Mouse (Mus musculus) spleen, adult 2 months (tissue): ENCODE results near the gene Rnf187.

Source experiments
- CTCF ChIP-seq: fragments of 200-500 bp; IDR thresholded peaks from 2 replicates; pipeline ENCODE4 v1.5.1; 2011; ENCODE audit warnings: mild to moderate bottlenecking, inconsistent platforms; ENCODE audit not compliant: insufficient read depth, insufficient read length, insufficient replicate concordance; ENCODE audit errors: extremely low read depth
- POLR2A ChIP-seq: fragments of 200-500 bp; IDR thresholded peaks from 2 replicates; pipeline ENCODE4 v1.6.1; 2011; ENCODE audit warnings: low read depth, low read length, inconsistent platforms

GRCm38 (mm10) chr11:58947306-58947705, 8.6 kb upstream of the Rnf187 start:
- TF ChIP-seq CTCF = no peak
- no peak for TF ChIP-seq POLR2A
